Comparison of ENCODE assay signal across 12 mouse cellular contexts in the genomic region with DNA sequence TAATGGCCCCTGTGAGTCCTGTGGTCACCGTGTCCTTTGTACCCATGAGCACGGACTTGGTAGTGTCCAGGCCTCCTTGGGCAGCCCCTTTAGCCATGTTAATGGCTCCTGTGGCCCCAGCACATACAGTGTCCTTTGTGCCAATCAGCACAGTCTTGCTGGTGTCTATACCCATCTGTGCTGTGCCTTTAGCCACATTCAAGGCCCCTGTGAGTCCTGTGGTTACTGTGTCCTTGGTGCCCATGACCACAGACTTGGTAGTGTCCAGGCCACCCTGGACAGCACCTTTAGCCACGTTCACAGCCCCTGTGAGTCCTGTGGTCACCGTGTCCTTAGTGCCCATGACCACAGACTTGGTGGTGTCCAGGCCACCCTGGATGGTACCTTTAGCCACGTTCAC. TPM values are rescaled to one million over a fixed set of nuclear protein-coding genes. Genes with fewer than 3 reads are reported as not detected.
"Had no signal": no experiment of that assay in that cellular context is flagged by ENCODE, and none has a peak within 500 bp of the region (broad histone marks: within the 10 kb centered on the region; RNA-seq: fewer than 3 reads in every experiment).

No protein-coding gene starts in this region.

RNA-seq across cellular contexts. Expression of a gene that starts 4.8 kb away (rescaled TPM):
- total RNA-seq: megakaryocyte progenitor cell, adult 5-6 weeks; megakaryocyte-erythroid progenitor cell, adult 5-6 weeks; monocyte, adult 5-6 weeks had no signal
- polyA plus RNA-seq: liver, embryonic 13.5 days; macrophage had no signal

RNA-seq across cellular contexts. Expression of a gene that starts 12.6 kb away (rescaled TPM):
- total RNA-seq: megakaryocyte progenitor cell, adult 5-6 weeks; megakaryocyte-erythroid progenitor cell, adult 5-6 weeks; monocyte, adult 5-6 weeks had no signal
- polyA plus RNA-seq: limb, embryonic 13.5 days; macrophage had no signal

RNA-seq across cellular contexts. Expression of a gene that starts 17.0 kb away (rescaled TPM):
- total RNA-seq: left cerebral cortex, postnatal 4 days; monocyte, adult 5-6 weeks had no signal
- polyA plus RNA-seq: limb, embryonic 12.5 days; midbrain, embryonic 10.5 days; midbrain, embryonic 11.5 days; neural tube, embryonic 11.5 days; neural tube, embryonic 12.5 days had no signal
